Mouse (Mus musculus) C2C12 (cell line): ENCODE measurements around the gene Slc34a3. TPM values are rescaled to one million over a fixed set of nuclear protein-coding genes. Genes with fewer than 3 reads are reported as not detected.
A peak's percentile ranks its signal among the peaks of the same experiment; 100 is the strongest.

Source experiments
- H3K27me3 ChIP-seq: one replicate; pipeline ENCODE4 v1.6.1; 2011; ENCODE audit not compliant: control insufficient read depth, insufficient read depth, insufficient read length
- H3K36me3 ChIP-seq: one replicate; pipeline ENCODE4 v1.6.1; 2011; ENCODE audit not compliant: control insufficient read depth, insufficient read depth
- H3K4me3 ChIP-seq: one replicate; pipeline ENCODE4 v1.5.1; 2011; ENCODE audit warnings: mild to moderate bottlenecking, control low read depth; ENCODE audit not compliant: poor library complexity, insufficient read depth, severe bottlenecking
- H3K79me2 ChIP-seq: one replicate; pipeline ENCODE4 v1.6.1; 2011; ENCODE audit not compliant: control insufficient read depth, insufficient read depth
- H3K79me3 ChIP-seq: one replicate; pipeline ENCODE4 v1.6.1; 2011; ENCODE audit warnings: low read depth, control low read depth
- H3ac ChIP-seq: one replicate; pipeline ENCODE3; 2011; ENCODE audit warnings: low read depth; ENCODE audit not compliant: control insufficient read depth, insufficient read length
- CEBPB ChIP-seq: IDR thresholded peaks from one replicate; pipeline ENCODE4 v1.6.1; 2011; ENCODE audit warnings: low read depth, mild to moderate bottlenecking, control low read depth, moderate library complexity
- CTCF ChIP-seq: IDR thresholded peaks from one replicate; pipeline ENCODE4 v1.5.1; 2011; ENCODE audit not compliant: control insufficient read depth, insufficient read depth, insufficient read length
- FOSL1 ChIP-seq: IDR thresholded peaks from one replicate; pipeline ENCODE4 v1.8.0; 2011; ENCODE audit warnings: mild to moderate bottlenecking, low read length; ENCODE audit not compliant: poor library complexity, insufficient read depth, severe bottlenecking
- MAX ChIP-seq: IDR thresholded peaks from one replicate; pipeline ENCODE4 v1.6.1; 2011; ENCODE audit warnings: mild to moderate bottlenecking, control low read depth
- MYOD1 ChIP-seq: IDR thresholded peaks from one replicate; pipeline ENCODE4 v1.6.1; 2011; ENCODE audit warnings: low read depth; ENCODE audit not compliant: control insufficient read depth, insufficient read length
- MYOG ChIP-seq: IDR thresholded peaks from one replicate; pipeline ENCODE4 v1.6.1; 2011; ENCODE audit not compliant: control insufficient read depth, insufficient read length; ENCODE audit errors: extremely low read depth
- USF1 ChIP-seq: IDR thresholded peaks from one replicate; pipeline ENCODE4 v1.6.1; 2011; ENCODE audit warnings: low read depth, mild to moderate bottlenecking, control low read depth, moderate library complexity
- polyA plus RNA-seq: library from polyadenylated mRNA; unstranded; fragments of >200 nt; fragmentation: generic; extraction: Trizol; gene quantifications from one replicate; pipeline ENCODE4 v1.2.1, GENCODE M21; 2012; ENCODE audit warnings: missing spikeins

Slc34a3 gene
- polyA plus RNA-seq, 1 experiment, result not detected

- Histone ChIP-seq H3K36me3 (no peaks in the 10 kb centered on the region), H3K79me2 (no peaks in the 10 kb centered on the region), H3ac (no peak overlapping the region), H3K4me3 (no peak overlapping the region), H3K27me3 (peaks cover 41% of the 10 kb centered on the region), H3K79me3 (no peaks in the 10 kb centered on the region)
- TF ChIP-seq CEBPB (no peak), CTCF (no peak), FOSL1 (no peak), MYOG (no peak), MAX (no peak)
These were observed 4.6 kb downstream of the Slc34a3 start for GRCm38 (mm10) chr2:25229582-25229981.

- Histone ChIP-seq H3K36me3 (no peaks in the 10 kb centered on the region), H3K79me3 (no peaks in the 10 kb centered on the region), H3ac (no peak overlapping the region), H3K79me2 (peaks cover 4% of the 10 kb centered on the region), H3K27me3 (peaks cover 38% of the 10 kb centered on the region), H3K4me3 (no peak overlapping the region)
- TF ChIP-seq CEBPB, result no peak
- TF ChIP-seq MYOD1, result no peak
- no peak for TF ChIP-seq USF1
- TF ChIP-seq FOSL1, result no peak
- no peak for TF ChIP-seq MAX
- no peak for TF ChIP-seq MYOG
- TF ChIP-seq CTCF, result no peak
These were observed 5.1 kb downstream of the Slc34a3 start for GRCm38 (mm10) chr2:25228995-25229530.

GRCm38 (mm10) chr2:25228431-25228889, 5.7 kb downstream of the Slc34a3 start:
- TF ChIP-seq MAX, result peak; percentile 48
- TF ChIP-seq FOSL1, result no peak
- TF ChIP-seq CTCF, result peak; percentile 95
- TF ChIP-seq CEBPB, result peak; percentile 92
- H3K36me3 ChIP-seq, result peaks cover 5% of the 10 kb centered on the region
- H3K79me2 ChIP-seq, result peaks cover 10% of the 10 kb centered on the region
- H3K79me3 ChIP-seq, result peaks cover 5% of the 10 kb centered on the region
- no peak overlapping the region for H3ac ChIP-seq
- no peak overlapping the region for H3K4me3 ChIP-seq
- H3K27me3 ChIP-seq, result peaks cover 36% of the 10 kb centered on the region

- H3ac ChIP-seq, result no peak overlapping the region
- H3K27me3 ChIP-seq, result peaks cover 26% of the 10 kb centered on the region
- TF ChIP-seq MYOD1 (no peak), CEBPB (no peak), USF1 (no peak), MAX (no peak), MYOG (no peak)
- peaks cover 14% of the 10 kb centered on the region for H3K36me3 ChIP-seq
- no peak overlapping the region for H3K4me3 ChIP-seq
- peaks cover 8% of the 10 kb centered on the region for H3K79me3 ChIP-seq
- peaks cover 19% of the 10 kb centered on the region for H3K79me2 ChIP-seq
These were observed 6.8 kb downstream of the Slc34a3 start for GRCm38 (mm10) chr2:25227406-25227805.

GRCm38 (mm10) chr2:25226864-25227263, 7.3 kb downstream of the Slc34a3 start:
- H3K27me3 ChIP-seq, result peaks cover 20% of the 10 kb centered on the region
- peaks cover 9% of the 10 kb centered on the region for H3K79me3 ChIP-seq
- peaks cover 20% of the 10 kb centered on the region for H3K36me3 ChIP-seq
- H3K79me2 ChIP-seq, result peaks cover 19% of the 10 kb centered on the region
- no peak for TF ChIP-seq CTCF
- TF ChIP-seq MYOG, result no peak
- TF ChIP-seq MAX, result no peak
- TF ChIP-seq USF1, result no peak
- TF ChIP-seq MYOD1, result no peak
- no peak for TF ChIP-seq CEBPB
- no peak for TF ChIP-seq FOSL1
- H3K4me3 ChIP-seq, result no peak overlapping the region
- no peak overlapping the region for H3ac ChIP-seq

- Histone ChIP-seq H3K79me2 (peaks cover 19% of the 10 kb centered on the region), H3K27me3 (peaks cover 11% of the 10 kb centered on the region), H3K79me3 (peaks cover 9% of the 10 kb centered on the region), H3K36me3 (peaks cover 24% of the 10 kb centered on the region), H3ac (no peak overlapping the region), H3K4me3 (peak overlapping the region; percentile 38)
- no peak for TF ChIP-seq CEBPB
- no peak for TF ChIP-seq USF1
These were observed 8.3 kb downstream of the Slc34a3 start for GRCm38 (mm10) chr2:25225811-25226379.
